Mouse (Mus musculus) thymus, postnatal 14 days (tissue): ENCODE data around the gene Id4.

ENCODE experiments used
- DNase-seq: peaks from one replicate; pipeline ENCODE4 v3.0.0; 2021

The Id4 gene

GRCm38 (mm10) chr13:48260690-48261278 is at the start of gene Id4:
Gene Id4 (plus strand): TSS chr13:48261228.
- DNase-seq: peak; percentile 14

GRCm38 (mm10) chr13:48227136-48227535 is 33.9 kb upstream of the Id4 start:
- no peak for DNase-seq

- DNase-seq: peak; percentile 43
These were observed 33.3 kb upstream of the Id4 start for GRCm38 (mm10) chr13:48227712-48228111.

- no peak for DNase-seq
These were observed 32.9 kb upstream of the Id4 start for GRCm38 (mm10) chr13:48228114-48228513.

- no peak for DNase-seq
These were observed 30.0 kb upstream of the Id4 start for GRCm38 (mm10) chr13:48230996-48231395.

GRCm38 (mm10) chr13:48236436-48236835 is 24.6 kb upstream of the Id4 start:
- DNase-seq: no peak

- DNase-seq: no peak
These were observed 24.2 kb upstream of the Id4 start for GRCm38 (mm10) chr13:48236865-48237264.

- no peak for DNase-seq
These were observed 23.5 kb upstream of the Id4 start for GRCm38 (mm10) chr13:48237516-48237915.

- no peak for DNase-seq
These were observed 15.6 kb upstream of the Id4 start for GRCm38 (mm10) chr13:48245235-48246012.

- DNase-seq: no peak
These were observed 8.5 kb upstream of the Id4 start for GRCm38 (mm10) chr13:48252559-48252958.

- DNase-seq: no peak
These were observed 6.0 kb upstream of the Id4 start for GRCm38 (mm10) chr13:48255026-48255425.

- DNase-seq: no peak
These were observed 553 bp downstream of the Id4 start for GRCm38 (mm10) chr13:48261341-48262221.

GRCm38 (mm10) chr13:48262451-48262969 is 1.5 kb downstream of the Id4 start:
- no peak for DNase-seq

GRCm38 (mm10) chr13:48265029-48265428 is 4.0 kb downstream of the Id4 start:
- no peak for DNase-seq

- no peak for DNase-seq
These were observed 12.5 kb downstream of the Id4 start for GRCm38 (mm10) chr13:48273451-48274069.

GRCm38 (mm10) chr13:48274107-48274506 is 13.1 kb downstream of the Id4 start:
- DNase-seq: no peak

GRCm38 (mm10) chr13:48276981-48277380 is 16.0 kb downstream of the Id4 start:
- DNase-seq: no peak

- no peak for DNase-seq
These were observed 23.4 kb downstream of the Id4 start for GRCm38 (mm10) chr13:48284426-48284825.

GRCm38 (mm10) chr13:48284918-48285693 is 24.1 kb downstream of the Id4 start:
- no peak for DNase-seq

- no peak for DNase-seq
These were observed 29.4 kb downstream of the Id4 start for GRCm38 (mm10) chr13:48290427-48290826.

- DNase-seq: no peak
These were observed 53.5 kb downstream of the Id4 start for GRCm38 (mm10) chr13:48314500-48314899.
